Mouse (Mus musculus): ENCODE data around the gene Wwox. TPM values are rescaled to one million over a fixed set of nuclear protein-coding genes. Genes with fewer than 3 reads are reported as not detected.
A peak's percentile ranks its signal among the peaks of the same experiment; 100 is the strongest.

The Wwox gene
- polyA plus RNA-seq, 1 experiment, result 11.3 TPM

GRCm38 (mm10) chr8:114625402-114625801 is 185.9 kb downstream of the Wwox start:
- no peaks in the 10 kb centered on the region for H3K27me3 ChIP-seq (ENCODE audit: control insufficient read depth, insufficient read depth, low read length, poor library complexity, severe bottlenecking)
- no peak for TF ChIP-seq POLR2A (IDR thresholded peaks at IDR 0.05; ENCODE audit: insufficient read depth, low read length)
- TF ChIP-seq EP300 (IDR thresholded peaks at IDR 0.05; ENCODE audit: insufficient read depth, low read depth, low read length), result no peak
- TF ChIP-seq CTCF (IDR thresholded peaks at IDR 0.05; ENCODE audit: low read depth, low read length), result no peak

DNA sequence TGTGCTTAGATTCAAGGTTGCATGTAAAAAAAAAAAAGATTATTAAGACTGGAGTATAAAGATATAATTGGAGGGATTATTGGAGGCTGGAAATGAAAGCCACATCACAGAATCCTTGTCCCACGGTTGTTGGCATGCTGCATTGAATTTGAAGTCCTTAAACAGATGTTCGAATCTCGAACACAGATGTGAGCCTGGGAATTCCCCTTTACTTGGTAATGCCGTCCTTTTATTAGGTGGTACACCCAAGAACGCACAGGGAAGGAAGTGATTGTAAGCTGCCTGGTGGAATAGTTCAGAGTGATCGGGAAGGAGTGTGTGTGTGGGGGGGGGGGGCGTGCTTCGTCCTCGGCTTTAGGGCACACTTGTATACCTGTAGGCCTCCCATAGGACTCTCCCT is 187.4 kb downstream of the Wwox start:
- no peaks in the 10 kb centered on the region for H3K9me3 ChIP-seq (replicated peaks; ENCODE audit: control insufficient read depth, insufficient read depth, low read length, poor library complexity, severe bottlenecking)
- H3K27ac ChIP-seq (ENCODE audit: insufficient read depth, low read length), result no peak overlapping the region
- TF ChIP-seq CTCF (IDR thresholded peaks at IDR 0.05; ENCODE audit: low read depth, low read length) (no peak), POLR2A (IDR thresholded peaks at IDR 0.05; ENCODE audit: insufficient read depth, low read length) (no peak)
- peaks cover 3% of the 10 kb centered on the region for H3K4me1 ChIP-seq (ENCODE audit: control insufficient read depth, insufficient read depth, low read length)
- no peaks in the 10 kb centered on the region for H3K27me3 ChIP-seq (ENCODE audit: control insufficient read depth, insufficient read depth, low read length, poor library complexity, severe bottlenecking)
- no peak overlapping the region for H3K4me3 ChIP-seq (ENCODE audit: low read depth, low read length)
- no peak overlapping the region for H3K9ac ChIP-seq (ENCODE audit: low read depth, poor library complexity, severe bottlenecking)
- H3K36me3 ChIP-seq (ENCODE audit: control insufficient read depth, insufficient read depth, low read length, poor library complexity, severe bottlenecking), result no peaks in the 10 kb centered on the region

More at GRCm38 (mm10) chr8:114625402-114625801, 185.9 kb downstream of the Wwox start:
- H3K4me1 ChIP-seq (ENCODE audit: control insufficient read depth, insufficient read depth, low read length), result peaks cover 2% of the 10 kb centered on the region
- no peak overlapping the region for H3K27ac ChIP-seq (ENCODE audit: insufficient read depth, low read length)
- H3K4me3 ChIP-seq (ENCODE audit: low read depth, low read length), result no peak overlapping the region
- no peaks in the 10 kb centered on the region for H3K9me3 ChIP-seq (replicated peaks; ENCODE audit: control insufficient read depth, insufficient read depth, low read length, poor library complexity, severe bottlenecking)
- H3K9ac ChIP-seq (ENCODE audit: low read depth, poor library complexity, severe bottlenecking), result no peak overlapping the region
- no peaks in the 10 kb centered on the region for H3K36me3 ChIP-seq (ENCODE audit: control insufficient read depth, insufficient read depth, low read length, poor library complexity, severe bottlenecking)

DNA sequence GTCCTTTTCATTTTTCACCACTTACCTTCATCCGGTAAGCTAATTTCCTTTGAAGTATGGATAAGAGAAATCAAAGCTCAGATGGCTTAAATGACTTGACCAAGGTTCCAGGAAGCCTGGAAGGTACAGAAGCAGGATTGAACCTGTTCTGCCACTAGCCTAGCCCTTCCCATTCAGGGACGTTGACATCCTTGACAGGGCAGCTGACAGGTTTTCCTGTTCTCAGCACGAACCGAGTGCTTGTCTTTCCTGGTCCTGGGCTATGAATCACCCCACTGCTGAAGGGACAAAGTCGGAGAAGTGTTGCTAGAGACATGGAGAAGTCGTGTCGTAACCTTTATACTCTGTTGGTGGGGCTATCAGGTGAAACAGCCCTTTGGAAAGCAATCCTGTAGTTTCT is 190.3 kb downstream of the Wwox start:
- H3K36me3 ChIP-seq (ENCODE audit: control insufficient read depth, insufficient read depth, low read length, poor library complexity, severe bottlenecking), result no peaks in the 10 kb centered on the region
- no peaks in the 10 kb centered on the region for H3K9me3 ChIP-seq (replicated peaks; ENCODE audit: control insufficient read depth, insufficient read depth, low read length, poor library complexity, severe bottlenecking)
- no peak overlapping the region for H3K4me3 ChIP-seq (ENCODE audit: low read depth, low read length)
- no peak overlapping the region for H3K27ac ChIP-seq (ENCODE audit: insufficient read depth, low read length)
- no peak overlapping the region for H3K9ac ChIP-seq (ENCODE audit: low read depth, poor library complexity, severe bottlenecking)
- H3K27me3 ChIP-seq (ENCODE audit: control insufficient read depth, insufficient read depth, low read length, poor library complexity, severe bottlenecking), result no peaks in the 10 kb centered on the region
- H3K4me1 ChIP-seq (ENCODE audit: control insufficient read depth, insufficient read depth, low read length), result peaks cover 5% of the 10 kb centered on the region
- TF ChIP-seq CTCF (IDR thresholded peaks at IDR 0.05; ENCODE audit: low read depth, low read length) (no peak), POLR2A (IDR thresholded peaks at IDR 0.05; ENCODE audit: insufficient read depth, low read length) (no peak), EP300 (IDR thresholded peaks at IDR 0.05; ENCODE audit: insufficient read depth, low read depth, low read length) (no peak)

GRCm38 (mm10) chr8:114631087-114631486 is 191.6 kb downstream of the Wwox start:
- Histone ChIP-seq H3K4me3 (ENCODE audit: low read depth, low read length) (no peak overlapping the region), H3K36me3 (ENCODE audit: control insufficient read depth, insufficient read depth, low read length, poor library complexity, severe bottlenecking) (no peaks in the 10 kb centered on the region), H3K27ac (ENCODE audit: insufficient read depth, low read length) (no peak overlapping the region), H3K27me3 (ENCODE audit: control insufficient read depth, insufficient read depth, low read length, poor library complexity, severe bottlenecking) (no peaks in the 10 kb centered on the region), H3K9ac (ENCODE audit: low read depth, poor library complexity, severe bottlenecking) (no peak overlapping the region), H3K4me1 (ENCODE audit: control insufficient read depth, insufficient read depth, low read length) (peaks cover 10% of the 10 kb centered on the region), H3K9me3 (replicated peaks; ENCODE audit: control insufficient read depth, insufficient read depth, low read length, poor library complexity, severe bottlenecking) (no peaks in the 10 kb centered on the region)
- TF ChIP-seq CTCF (IDR thresholded peaks at IDR 0.05; ENCODE audit: low read depth, low read length) (no peak), POLR2A (IDR thresholded peaks at IDR 0.05; ENCODE audit: insufficient read depth, low read length) (no peak), EP300 (IDR thresholded peaks at IDR 0.05; ENCODE audit: insufficient read depth, low read depth, low read length) (no peak)

DNA sequence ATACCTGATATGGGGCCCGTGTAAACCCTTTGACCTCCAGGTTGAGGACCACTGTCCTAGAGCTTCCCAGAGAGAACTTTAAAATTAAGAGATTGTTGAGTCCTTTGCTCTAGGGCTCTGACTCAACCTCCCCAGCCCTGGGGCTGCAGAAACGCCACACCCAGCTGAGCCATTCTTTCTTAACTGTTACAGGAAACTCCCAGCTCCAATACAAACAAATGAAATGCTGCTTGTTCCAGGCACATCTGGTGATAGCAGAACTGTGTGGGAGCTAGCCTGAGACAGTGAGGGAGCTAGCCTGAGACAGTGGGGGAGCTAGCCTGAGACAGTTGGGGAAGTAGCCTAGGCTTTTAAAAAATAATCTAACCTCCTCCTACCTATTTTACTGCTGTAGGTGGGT is 194.7 kb downstream of the Wwox start:
- Histone ChIP-seq H3K4me1 (ENCODE audit: control insufficient read depth, insufficient read depth, low read length) (peaks cover 10% of the 10 kb centered on the region), H3K27me3 (ENCODE audit: control insufficient read depth, insufficient read depth, low read length, poor library complexity, severe bottlenecking) (no peaks in the 10 kb centered on the region), H3K9me3 (replicated peaks; ENCODE audit: control insufficient read depth, insufficient read depth, low read length, poor library complexity, severe bottlenecking) (no peaks in the 10 kb centered on the region), H3K9ac (ENCODE audit: low read depth, poor library complexity, severe bottlenecking) (no peak overlapping the region), H3K27ac (ENCODE audit: insufficient read depth, low read length) (0 out of 2 replicates have a peak overlapping the region, but pooled peaks have one; percentile 3), H3K36me3 (ENCODE audit: control insufficient read depth, insufficient read depth, low read length, poor library complexity, severe bottlenecking) (no peaks in the 10 kb centered on the region), H3K4me3 (ENCODE audit: low read depth, low read length) (no peak overlapping the region)
- TF ChIP-seq POLR2A (IDR thresholded peaks at IDR 0.05; ENCODE audit: insufficient read depth, low read length) (no peak), EP300 (IDR thresholded peaks at IDR 0.05; ENCODE audit: insufficient read depth, low read depth, low read length) (peak; percentile 89), CTCF (IDR thresholded peaks at IDR 0.05; ENCODE audit: low read depth, low read length) (no peak)

- Histone ChIP-seq H3K27ac (ENCODE audit: insufficient read depth, low read length) (peak overlapping the region; percentile 24), H3K4me1 (ENCODE audit: control insufficient read depth, insufficient read depth, low read length) (peaks cover 10% of the 10 kb centered on the region), H3K9me3 (replicated peaks; ENCODE audit: control insufficient read depth, insufficient read depth, low read length, poor library complexity, severe bottlenecking) (no peaks in the 10 kb centered on the region), H3K9ac (ENCODE audit: low read depth, poor library complexity, severe bottlenecking) (no peak overlapping the region), H3K4me3 (ENCODE audit: low read depth, low read length) (no peak overlapping the region), H3K27me3 (ENCODE audit: control insufficient read depth, insufficient read depth, low read length, poor library complexity, severe bottlenecking) (no peaks in the 10 kb centered on the region), H3K36me3 (ENCODE audit: control insufficient read depth, insufficient read depth, low read length, poor library complexity, severe bottlenecking) (no peaks in the 10 kb centered on the region)
- TF ChIP-seq POLR2A (IDR thresholded peaks at IDR 0.05; ENCODE audit: insufficient read depth, low read length), result no peak
- no peak for TF ChIP-seq EP300 (IDR thresholded peaks at IDR 0.05; ENCODE audit: insufficient read depth, low read depth, low read length)
- no peak for TF ChIP-seq CTCF (IDR thresholded peaks at IDR 0.05; ENCODE audit: low read depth, low read length)
Observed at GRCm38 (mm10) chr8:114634669-114635410, 195.4 kb downstream of the Wwox start.

Data from ES-Bruce4 (cell line).